Mouse (Mus musculus): ENCODE data around the gene C1ra.

DNA sequence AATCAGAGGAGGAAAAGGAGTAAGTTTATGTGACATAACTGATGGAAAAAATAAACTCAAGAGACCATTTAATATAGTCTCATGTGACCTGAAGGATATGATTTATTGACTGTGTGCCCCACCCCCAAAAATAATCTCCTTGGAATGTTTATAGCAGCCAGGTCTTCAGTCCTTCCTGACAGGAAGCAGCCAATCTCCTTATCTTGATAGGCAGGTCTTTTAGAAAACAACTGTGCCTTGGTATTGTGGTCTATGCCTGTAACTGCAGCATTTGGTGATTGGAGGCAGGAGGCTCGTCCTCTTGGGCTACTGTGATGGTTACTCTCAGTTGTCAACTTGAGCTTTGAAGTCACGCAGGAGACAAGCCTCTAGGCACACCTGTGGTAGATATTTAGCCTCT, 24.7 kb upstream of the C1ra start:
- no peak for TF ChIP-seq POLR2A (IDR thresholded peaks at IDR 0.05; ENCODE audit: extremely low read depth, insufficient read depth, low read length)
- TF ChIP-seq CTCF (IDR thresholded peaks at IDR 0.05; ENCODE audit: extremely low read depth, insufficient read depth, low read length) = no peak
